Mouse (Mus musculus) fat pad, adult 2 months (tissue): ENCODE data around the gene Spin1.
"Not testable (repeated sequence)": the region's sequence is repeated elsewhere in the genome, so short reads cannot be mapped to it uniquely, and the experiment has no call there.

Experiments used
- DNase-seq: peaks from one replicate; pipeline ENCODE4 v3.0.0-alpha.2; 2011; ENCODE audit warnings: low read depth, low spot score; ENCODE audit errors: extremely low read depth

Spin1 gene

GRCm38 (mm10) chr13:51094323-51095195 lies 6.1 kb upstream of the Spin1 start:
- no peak for DNase-seq

GRCm38 (mm10) chr13:51095196-51095715 lies 5.4 kb upstream of the Spin1 start:
- DNase-seq, result no peak

- DNase-seq, result no peak
Observed at GRCm38 (mm10) chr13:51096644-51097043, 4.0 kb upstream of the Spin1 start.

GRCm38 (mm10) chr13:51099560-51100232 lies 984 bp upstream of the Spin1 start:
- no peak for DNase-seq

- DNase-seq, result no peak
Observed at GRCm38 (mm10) chr13:51101016-51101776, 516 bp downstream of the Spin1 start.

- DNase-seq, result no peak
Observed at GRCm38 (mm10) chr13:51101777-51102132, 1.1 kb downstream of the Spin1 start.

GRCm38 (mm10) chr13:51103111-51103725 lies 2.5 kb downstream of the Spin1 start:
- no peak for DNase-seq

GRCm38 (mm10) chr13:51103861-51104650 lies 3.4 kb downstream of the Spin1 start:
- DNase-seq, result no peak

- DNase-seq, result no peak
Observed at GRCm38 (mm10) chr13:51105861-51106655, 5.4 kb downstream of the Spin1 start.

- no peak for DNase-seq
Observed at GRCm38 (mm10) chr13:51106816-51107215, 6.1 kb downstream of the Spin1 start.

- no peak for DNase-seq
Observed at GRCm38 (mm10) chr13:51109517-51109916, 8.8 kb downstream of the Spin1 start.

GRCm38 (mm10) chr13:51114398-51114797 lies 13.7 kb downstream of the Spin1 start:
- not testable (repeated sequence) for DNase-seq

- no peak for DNase-seq
Observed at GRCm38 (mm10) chr13:51115762-51116161, 15.1 kb downstream of the Spin1 start.

- no peak for DNase-seq
Observed at GRCm38 (mm10) chr13:51120734-51121133, 20.1 kb downstream of the Spin1 start.

GRCm38 (mm10) chr13:51121966-51122365 lies 21.3 kb downstream of the Spin1 start:
- no peak for DNase-seq

- DNase-seq, result no peak
Observed at GRCm38 (mm10) chr13:51122771-51123170, 22.1 kb downstream of the Spin1 start.

GRCm38 (mm10) chr13:51125357-51125756 lies 24.7 kb downstream of the Spin1 start:
- no peak for DNase-seq

GRCm38 (mm10) chr13:51127906-51128305 lies 27.2 kb downstream of the Spin1 start:
- no peak for DNase-seq

- DNase-seq, result no peak
Observed at GRCm38 (mm10) chr13:51128417-51128816, 27.7 kb downstream of the Spin1 start.
